Mouse (Mus musculus) heart, postnatal 0 days (tissue): ENCODE measurements at regions not wholly inside any gene's neighbourhood (a gene's known extent, or its start where the extent isn't known, plus 50 kb on each side); places are given as distances from the start of the nearest gene placed in this dataset.

Experiments
- CTCF ChIP-seq: IDR thresholded peaks from 2 replicates; pipeline ENCODE4 v1.5.1; 2016; ENCODE audit warnings: antibody characterized with exemption, control low read depth, low read depth
- EP300 ChIP-seq: IDR thresholded peaks from 2 replicates; pipeline ENCODE4 v1.6.1; 2016; ENCODE audit warnings: antibody characterized with exemption, low read depth

DNA sequence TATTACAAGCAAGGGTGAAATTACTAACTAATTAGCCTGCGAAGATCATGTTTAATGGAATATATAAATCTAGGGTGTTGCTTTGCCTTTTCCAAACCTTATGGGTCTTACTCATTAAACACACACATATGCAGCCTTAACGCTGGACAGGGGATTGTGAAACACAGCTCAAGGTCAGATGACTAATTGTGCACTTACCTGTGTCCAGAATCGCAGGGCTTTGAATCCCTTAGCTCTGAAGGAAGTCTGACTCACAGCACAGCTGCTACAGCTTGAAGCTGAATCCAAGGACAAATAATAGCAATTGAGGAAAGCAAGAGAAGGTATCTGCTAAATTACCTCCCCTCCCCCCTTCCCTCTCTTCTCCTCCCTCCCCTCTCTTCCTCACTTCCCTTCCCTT, 173.1 kb upstream of the 1700066M21Rik start:
- no peak for TF ChIP-seq EP300
- TF ChIP-seq CTCF = no peak
